11 mouse cellular contexts compared by ENCODE assay signal in the genomic region with DNA sequence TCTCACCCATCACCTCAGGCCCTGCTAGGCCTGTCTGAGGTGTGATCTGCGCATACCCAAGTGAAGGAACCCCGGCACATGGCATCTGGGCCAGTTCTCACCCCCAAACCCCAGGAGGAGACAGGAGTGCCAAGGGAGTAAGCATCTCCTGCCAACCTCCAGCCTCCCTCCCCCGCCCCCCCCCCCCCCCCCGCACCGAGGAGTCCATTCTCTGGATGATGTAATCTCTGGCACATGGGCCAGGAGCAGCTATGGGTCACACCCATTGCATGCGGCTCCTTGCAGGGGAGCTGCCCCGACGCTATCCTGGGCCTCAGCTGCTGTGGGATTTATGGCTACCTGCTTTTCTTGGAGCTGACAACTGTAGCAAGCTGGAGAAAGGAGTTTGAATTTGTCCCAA. TPM values are rescaled to one million over a fixed set of nuclear protein-coding genes. Genes with fewer than 3 reads are reported as not detected.
DNase-seq lines count a peak whose midpoint lies in the region; ATAC-seq and TF ChIP-seq lines count a peak whose summit lies in the region.
"Had no signal": no experiment of that assay in that cellular context is flagged by ENCODE, and none has a peak within 500 bp of the region (broad histone marks: within the 10 kb centered on the region; RNA-seq: fewer than 3 reads in every experiment).

No protein-coding gene starts in this region.

- no peaks in the 10 kb centered on the region for H3K27me3 ChIP-seq in heart, embryonic 15.5 days
- H3K27me3 ChIP-seq in hindbrain, embryonic 14.5 days (ENCODE audit: control insufficient read depth, insufficient read depth, low read length): no peaks in the 10 kb centered on the region
- H3K27me3 ChIP-seq: hindbrain, embryonic 12.5 days had no signal

- peak; percentile 70 for DNase-seq in gastrocnemius, adult 2 months
- DNase-seq in gastrocnemius, postnatal 4 days (ENCODE audit: low spot score in 2 of 2): no peak
- peak; percentile 9 for DNase-seq in ovary, postnatal 36 days (ENCODE audit: low spot score)
- no peak for DNase-seq in ovary, postnatal 14 days (ENCODE audit: low spot score)
- DNase-seq in embryo, embryonic 10.5 days (ENCODE audit: low spot score): no peak
- DNase-seq in hindbrain, embryonic 14.5 days (ENCODE audit: low spot score): no peak
- no peak for DNase-seq in urinary bladder, postnatal 25 days (ENCODE audit: low spot score)

- 33% methylated on average over 6 of the region's 8 CpGs for WGBS in heart, embryonic 15.5 days
- WGBS in hindbrain, embryonic 14.5 days: 62% methylated on average over 5 of the region's 8 CpGs

- H3K4me3 ChIP-seq in gastrocnemius, adult 2 months: no peak overlapping the region
- H3K4me3 ChIP-seq in heart, embryonic 15.5 days: no peak overlapping the region
- H3K4me3 ChIP-seq in hindbrain, embryonic 14.5 days (replicated peaks; ENCODE audit: low read length): no peak overlapping the region
- H3K4me3 ChIP-seq: erythroblast, embryonic 14.5 days; hindbrain, embryonic 12.5 days had no signal

- 0 out of 2 replicates have a peak, but pooled peaks cover 3% of the 10 kb centered on the region for H3K9me3 ChIP-seq in heart, embryonic 15.5 days (replicated peaks)
- no peaks in the 10 kb centered on the region for H3K9me3 ChIP-seq in hindbrain, embryonic 14.5 days (ENCODE audit: control insufficient read depth, low read length)

- H3K4me2 ChIP-seq in heart, embryonic 15.5 days: no peak overlapping the region
- no peak overlapping the region for H3K4me2 ChIP-seq in hindbrain, embryonic 14.5 days (replicated peaks)
- H3K4me2 ChIP-seq: hindbrain, embryonic 12.5 days had no signal

- H3K27ac ChIP-seq in gastrocnemius, adult 2 months: peak overlapping the region; percentile 49; the same call in 1 of the 2 replicates
- peak overlapping the region; percentile 33; the same call in 1 of the 2 replicates for H3K27ac ChIP-seq in heart, embryonic 15.5 days
- H3K27ac ChIP-seq in hindbrain, embryonic 14.5 days: no peak overlapping the region
- H3K27ac ChIP-seq: hindbrain, embryonic 12.5 days had no signal

- no peaks in the 10 kb centered on the region for H3K36me3 ChIP-seq in heart, embryonic 15.5 days
- H3K36me3 ChIP-seq in hindbrain, embryonic 14.5 days (replicated peaks; ENCODE audit: control insufficient read depth, insufficient read depth): no peaks in the 10 kb centered on the region
- H3K36me3 ChIP-seq: hindbrain, embryonic 12.5 days had no signal

- no peak overlapping the region for H3K9ac ChIP-seq in heart, embryonic 15.5 days
- no peak overlapping the region for H3K9ac ChIP-seq in hindbrain, embryonic 14.5 days
- H3K9ac ChIP-seq: hindbrain, embryonic 12.5 days had no signal

- peak; percentile 48; the same call in 1 of the 2 replicates for ATAC-seq in heart, embryonic 15.5 days (replicated peaks; ENCODE audit: insufficient number of reproducible peaks, insufficient read depth, low FRiP score, low read depth)
- ATAC-seq in hindbrain, embryonic 14.5 days (ENCODE audit: low FRiP score): no peak; the same call in 1 of the 2 replicates

- H3K4me1 ChIP-seq in heart, embryonic 15.5 days (replicated peaks): peaks cover 28% of the 10 kb centered on the region
- H3K4me1 ChIP-seq in hindbrain, embryonic 14.5 days (replicated peaks; ENCODE audit: control insufficient read depth, insufficient read depth, low read length): no peaks in the 10 kb centered on the region

- TF ChIP-seq CTCF in gastrocnemius, adult 2 months (IDR thresholded peaks at IDR 0.05): no peak

- intact Hi-C loops in gastrocnemius, adult 2 months (cut with DNase I): no loop called here

RNA-seq across cellular contexts. Expression of gene Etv4, which starts 54.3 kb away (rescaled TPM):
- total RNA-seq in gastrocnemius, adult 2 months (2021): 1 to 10 TPM; 2.7 to 3.1 TPM
- total RNA-seq in gastrocnemius, postnatal 4 days (2021): 10 to 100 TPM; 11.3 to 15.9 TPM
- polyA plus RNA-seq in heart, embryonic 15.5 days (2015; fragmentation: Nextera tagmentation; extraction: Ambion mirVana): 3.5 and 5.8 TPM in 2 replicates
- polyA plus RNA-seq in hindbrain, embryonic 14.5 days (2014; fragmentation: Nextera tagmentation; extraction: Ambion mirVana): 12.2 and 12.6 TPM in 2 replicates
- polyA plus RNA-seq: erythroblast, embryonic 14.5 days had no signal

RNA-seq across cellular contexts. Expression of gene Meox1, which starts 54.7 kb away (rescaled TPM):
- 1 to 10 TPM; 1.1 to 4.7 TPM for total RNA-seq in gastrocnemius, adult 2 months (2021)
- total RNA-seq in gastrocnemius, postnatal 4 days (2021): 10 to 100 TPM; 17.7 to 20.4 TPM
- polyA plus RNA-seq in heart, embryonic 15.5 days (2015; fragmentation: Nextera tagmentation; extraction: Ambion mirVana): 15.7 and 19.8 TPM in 2 replicates
- 0.63 and 0.90 TPM in 2 replicates for polyA plus RNA-seq in hindbrain, embryonic 14.5 days (2014; fragmentation: Nextera tagmentation; extraction: Ambion mirVana)
- total RNA-seq: CH12.LX had no signal
- polyA plus RNA-seq: erythroblast, embryonic 14.5 days had no signal

Comparison
In these comparisons a context has a peak if more than half of its experiments do, and no peak if none do; other contexts are left out.
1. DNase-seq: peak in gastrocnemius, adult 2 months (single experiment) and ovary, postnatal 36 days (single experiment); none in gastrocnemius, postnatal 4 days (0 of 2), ovary, postnatal 14 days (single experiment), embryo, embryonic 10.5 days (single experiment), hindbrain, embryonic 14.5 days (single experiment) and urinary bladder, postnatal 25 days (single experiment).